Mouse (Mus musculus) spleen, embryonic (tissue): ENCODE data around the gene Osbpl5.
"Not testable (repeated sequence)": the region's sequence is repeated elsewhere in the genome, so short reads cannot be mapped to it uniquely, and the experiment has no call there.

ENCODE experiments used
- CTCF ChIA-PET: fragments of 350-600 bp; sonication (Branson Sonifier 250); formaldehyde crosslinking; loops from one replicate; lab custom pipeline; 2022; lab: Charles Lee

Osbpl5 gene

DNA sequence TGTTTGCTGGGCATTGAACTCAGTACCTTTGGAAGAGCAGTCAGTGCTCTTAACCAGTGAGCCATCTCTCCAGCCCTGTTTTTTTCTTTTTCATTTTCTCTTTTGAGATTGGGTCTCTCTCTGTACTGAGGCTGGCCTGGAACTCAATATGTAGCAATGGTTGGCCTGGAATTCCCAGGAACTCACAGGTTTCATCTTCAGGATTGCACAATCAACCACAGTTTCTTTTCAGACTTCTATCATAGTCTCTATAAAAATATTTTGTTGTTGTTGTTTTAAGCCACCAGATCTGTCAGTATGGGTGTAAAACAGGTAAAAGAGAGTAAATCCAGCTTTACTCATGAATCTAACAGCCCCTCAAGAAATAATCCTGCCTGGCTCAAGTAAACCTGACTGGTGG lies 96.0 kb downstream of the Osbpl5 start:
- CTCF ChIA-PET, result interaction anchor here (0.6 kb wide), 1 partner anchor 30 kb away, joined by 4 read pairs; no protein-coding TSS in a partner anchor

DNA sequence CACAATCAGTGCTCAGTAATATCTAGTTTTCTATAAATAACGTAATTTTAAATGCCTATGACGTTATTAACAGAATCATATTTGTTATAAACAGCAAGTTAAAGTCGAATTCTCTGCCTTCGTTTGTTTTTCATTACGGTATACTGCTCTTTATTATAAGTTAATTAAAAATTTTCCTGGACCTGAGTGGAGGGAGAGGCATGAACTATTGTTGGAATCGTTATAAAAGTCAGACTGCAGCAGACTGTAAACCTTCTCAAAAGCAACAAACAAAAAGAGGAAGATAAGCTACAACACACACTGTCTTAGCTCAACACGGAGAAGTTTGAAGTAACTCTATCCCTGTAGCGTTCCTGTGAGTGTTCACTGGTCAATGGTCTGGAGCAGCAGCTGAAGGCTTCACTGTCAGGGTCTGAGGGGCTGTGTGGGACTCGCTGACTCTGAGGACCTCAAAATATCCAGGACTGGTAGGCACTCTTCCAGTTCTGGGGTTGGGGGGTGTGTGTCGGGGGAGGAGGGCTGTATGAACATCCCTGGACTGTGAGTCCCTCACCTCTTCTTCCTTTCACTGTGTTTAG lies 106.9 kb downstream of the Osbpl5 start:
- CTCF ChIA-PET, result not testable (repeated sequence)

DNA sequence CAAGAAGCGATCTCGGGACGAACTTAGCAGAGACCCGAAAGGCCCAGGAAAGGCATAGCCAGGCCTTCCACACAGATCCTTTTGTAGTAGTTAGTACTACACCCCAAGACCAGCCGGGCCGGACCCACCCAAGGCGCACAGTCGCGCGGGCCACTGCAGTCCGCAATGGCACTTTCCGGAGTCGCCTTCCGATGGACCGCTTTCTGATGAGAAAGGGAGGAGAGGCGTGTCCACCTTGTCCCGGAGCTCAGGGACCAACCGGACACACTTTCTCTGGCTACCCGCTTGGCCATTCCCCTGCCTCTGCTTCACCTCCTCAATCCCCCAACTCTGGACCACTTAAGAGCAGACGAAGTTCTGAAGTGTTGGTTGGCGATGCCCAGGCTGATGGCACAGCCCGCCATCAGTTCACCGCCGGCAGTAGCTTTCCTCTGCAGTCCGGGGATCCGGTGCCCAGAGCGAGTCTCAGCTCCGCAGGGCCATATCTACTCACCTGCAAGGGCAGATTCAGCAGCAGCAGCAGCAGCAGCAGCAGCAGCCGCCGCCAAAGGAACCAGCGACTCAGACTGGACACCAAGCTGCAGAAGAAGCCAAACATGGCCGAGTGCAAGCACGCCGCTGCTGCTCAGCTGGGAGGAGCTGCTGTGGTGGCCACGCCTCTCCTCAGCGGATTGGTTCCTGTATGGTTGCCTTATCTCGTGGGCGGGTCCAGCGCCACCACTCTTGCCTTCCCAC lies 107.6 kb downstream of the Osbpl5 start, which contains the start of gene Tnfrsf22:
Gene Tnfrsf22, minus strand, starts transcription at position 628 of the 735 bp plus-strand sequence.
- CTCF ChIA-PET, result no interaction called here

DNA sequence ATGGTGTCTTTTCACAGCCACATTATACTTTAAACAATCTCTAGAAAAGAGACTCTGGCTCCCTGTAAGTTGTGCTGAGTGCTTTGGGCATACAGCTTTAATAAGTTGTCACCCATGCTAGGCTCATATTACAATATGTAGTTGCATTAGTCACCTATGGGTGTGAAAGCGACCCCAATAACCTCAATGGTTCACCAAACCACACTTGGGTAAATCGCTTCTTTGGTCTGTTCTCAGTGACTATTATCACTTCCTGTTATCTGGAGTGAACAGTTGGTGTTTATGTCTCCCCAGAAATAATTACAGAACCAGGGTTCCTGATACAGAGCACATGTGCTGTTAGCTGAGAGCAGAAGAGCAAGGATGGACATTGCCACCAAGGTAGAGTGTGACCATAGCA lies 112.8 kb downstream of the Osbpl5 start:
- CTCF ChIA-PET, result not testable (repeated sequence)
